Mouse (Mus musculus): ENCODE data around the gene Tob1.

Gene Tob1

DNA sequence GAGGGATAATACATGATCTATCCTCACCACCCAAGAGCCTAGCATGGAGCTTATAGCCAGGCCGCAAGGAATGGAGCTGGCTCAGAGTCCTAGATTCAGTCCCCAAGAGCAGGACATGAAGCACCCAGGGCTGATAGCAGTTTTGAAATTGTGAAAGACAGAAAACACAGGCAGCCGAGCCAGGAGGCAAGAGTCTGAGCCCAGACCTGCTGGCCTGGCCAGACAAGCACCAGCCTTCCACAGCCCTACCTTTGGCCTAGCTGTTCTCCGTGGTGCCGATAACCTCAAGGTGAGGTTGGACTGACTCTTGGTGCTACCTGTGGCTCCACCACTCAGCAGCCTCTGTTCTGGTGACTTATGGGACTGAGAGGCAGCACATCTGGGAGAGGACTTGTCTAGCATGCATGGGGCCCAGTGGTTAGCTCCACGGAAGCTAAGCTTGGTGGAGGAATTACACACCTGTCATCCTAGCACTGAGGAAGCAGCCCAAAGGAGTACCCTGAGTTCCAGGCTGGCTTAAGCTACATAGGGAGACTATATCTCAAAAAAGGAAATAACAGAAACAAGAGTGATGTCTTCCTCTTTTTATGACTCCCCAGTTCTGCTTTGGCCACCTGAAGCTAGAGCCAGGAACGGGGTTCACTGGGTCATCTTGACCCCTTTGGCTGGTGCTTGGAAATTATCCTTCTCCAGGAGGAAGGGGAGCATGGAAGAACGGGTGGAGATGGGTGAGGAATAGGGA lies 12.7 kb upstream of the Tob1 start:
- in situ Hi-C loops (cut with MboI, MseI): no loop called here

- in situ Hi-C loops (cut with MboI, MseI): no loop called here
Measured at GRCm38 (mm10) chr11:94199771-94200170, 11.5 kb upstream of the Tob1 start.

GRCm38 (mm10) chr11:94200422-94200821 lies 10.8 kb upstream of the Tob1 start:
- in situ Hi-C loops (cut with MboI, MseI): no loop called here

GRCm38 (mm10) chr11:94202106-94202505 lies 9.1 kb upstream of the Tob1 start:
- in situ Hi-C loops (cut with MboI, MseI): no loop called here

DNA sequence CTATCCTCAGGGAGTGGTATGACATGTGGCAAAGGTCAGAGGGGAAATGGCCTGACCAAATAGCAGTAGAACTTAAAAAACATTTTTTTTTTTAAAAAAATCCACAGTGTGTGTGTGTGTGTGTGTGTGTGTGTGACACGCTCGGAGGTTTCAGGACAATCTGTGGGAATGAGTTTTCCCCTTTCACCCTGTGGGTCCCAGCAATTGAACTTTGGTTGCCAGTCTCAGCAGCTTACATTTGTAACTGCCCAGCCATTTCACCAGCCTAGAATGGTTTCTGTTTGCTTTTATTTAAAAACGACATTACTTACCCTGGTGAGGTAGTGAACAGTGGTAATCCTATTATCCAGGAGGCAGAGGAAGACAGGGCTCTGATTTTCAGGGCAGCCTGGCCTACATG lies 8.2 kb upstream of the Tob1 start:
- in situ Hi-C loops (cut with MboI, MseI): no loop called here

GRCm38 (mm10) chr11:94206398-94207114 lies 4.7 kb upstream of the Tob1 start:
- in situ Hi-C loops (cut with MboI, MseI): no loop called here

DNA sequence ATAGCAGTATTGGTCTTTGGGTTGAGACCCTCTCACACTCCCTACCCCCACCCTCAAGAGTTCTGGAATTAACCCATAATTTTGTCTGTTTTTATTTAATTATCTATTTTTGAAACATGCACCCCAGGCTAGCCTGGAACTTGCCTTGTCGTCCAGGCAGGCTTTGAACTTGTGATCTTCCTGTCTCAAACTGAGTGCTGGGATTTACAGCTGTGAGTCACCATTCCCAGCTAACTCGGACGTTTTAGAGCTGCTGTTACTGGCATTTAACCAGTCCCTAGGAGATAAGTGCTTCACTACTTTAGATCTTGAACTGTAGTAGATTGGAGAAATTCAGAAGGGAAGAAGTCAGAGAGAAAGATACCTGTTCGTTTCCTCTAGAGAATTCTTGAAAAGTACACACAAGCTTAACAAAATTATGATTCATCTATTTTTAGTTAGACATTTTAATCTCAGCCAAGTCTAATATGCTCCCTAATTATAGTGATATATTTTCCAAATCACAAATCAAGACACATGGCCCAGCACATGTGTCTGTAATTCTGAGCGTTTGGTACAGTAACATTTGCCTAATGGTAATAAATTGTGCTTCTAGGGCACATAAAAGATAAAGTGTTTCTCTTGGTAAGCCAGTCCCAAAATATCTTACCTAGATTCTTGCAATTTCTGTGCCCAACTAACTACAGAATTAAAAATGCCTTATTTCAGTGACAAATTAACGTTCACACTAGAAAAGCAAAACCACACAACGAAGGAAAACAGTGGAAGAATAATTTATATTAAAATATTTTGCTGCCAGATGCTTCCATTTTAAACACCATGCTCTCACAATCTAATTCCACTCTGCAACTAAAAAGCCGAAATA lies 2.2 kb upstream of the Tob1 start:
- in situ Hi-C loops (cut with MboI, MseI): no loop called here

DNA sequence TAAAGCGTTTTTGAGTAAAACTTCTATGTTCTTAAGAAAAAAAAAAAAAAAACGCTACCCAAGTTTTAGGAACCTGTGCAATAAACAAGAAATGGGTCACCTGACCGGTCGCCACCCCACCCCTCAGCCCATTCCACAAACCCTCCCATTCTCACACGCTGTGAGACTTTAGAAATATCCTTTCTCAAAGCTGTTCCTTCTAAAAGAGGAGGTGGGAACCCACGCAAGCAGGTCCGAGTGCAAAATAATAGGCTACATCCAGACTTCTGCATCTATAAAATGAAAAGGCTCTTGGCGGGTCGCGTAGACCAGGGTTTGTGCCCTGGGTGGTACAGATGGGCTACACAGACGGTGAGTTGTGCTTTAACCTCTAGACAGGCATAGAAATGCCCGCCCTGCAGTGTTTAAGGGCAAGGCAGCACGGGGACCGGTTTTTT lies 1.5 kb upstream of the Tob1 start:
- in situ Hi-C loops (cut with MboI, MseI): no loop called here

- in situ Hi-C loops (cut with MboI, MseI): no loop called here
Measured at GRCm38 (mm10) chr11:94210191-94211086, 815 bp upstream of the Tob1 start.

- in situ Hi-C loops (cut with MboI, MseI): no loop called here
Measured at GRCm38 (mm10) chr11:94211651-94212488, 616 bp downstream of the Tob1 start.

- in situ Hi-C loops (cut with MboI, MseI): no loop called here
Measured at GRCm38 (mm10) chr11:94212489-94212836, 1.2 kb downstream of the Tob1 start.

DNA sequence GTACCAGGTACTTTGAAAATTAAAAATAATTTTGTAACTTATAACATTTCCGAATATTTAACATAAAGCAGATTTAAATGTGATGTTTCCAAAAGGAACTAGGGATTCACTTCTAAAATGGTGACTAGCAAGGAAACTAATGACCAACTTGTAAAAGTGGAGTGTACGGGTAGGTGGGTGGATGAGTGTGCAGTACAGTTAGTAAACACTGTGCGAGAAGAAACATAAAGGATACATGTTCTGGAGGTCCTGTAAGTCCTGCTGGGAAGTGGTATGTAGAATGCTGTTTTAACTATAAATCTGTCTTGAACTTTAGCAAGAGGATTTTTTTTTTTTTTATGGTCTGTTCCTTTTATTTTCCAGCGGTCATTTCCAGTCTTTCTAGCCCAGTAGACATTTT lies 1.7 kb downstream of the Tob1 start:
- in situ Hi-C loops (cut with MboI, MseI): no loop called here

GRCm38 (mm10) chr11:94213735-94214594 lies 2.7 kb downstream of the Tob1 start:
- in situ Hi-C loops (cut with MboI, MseI): no loop called here

DNA sequence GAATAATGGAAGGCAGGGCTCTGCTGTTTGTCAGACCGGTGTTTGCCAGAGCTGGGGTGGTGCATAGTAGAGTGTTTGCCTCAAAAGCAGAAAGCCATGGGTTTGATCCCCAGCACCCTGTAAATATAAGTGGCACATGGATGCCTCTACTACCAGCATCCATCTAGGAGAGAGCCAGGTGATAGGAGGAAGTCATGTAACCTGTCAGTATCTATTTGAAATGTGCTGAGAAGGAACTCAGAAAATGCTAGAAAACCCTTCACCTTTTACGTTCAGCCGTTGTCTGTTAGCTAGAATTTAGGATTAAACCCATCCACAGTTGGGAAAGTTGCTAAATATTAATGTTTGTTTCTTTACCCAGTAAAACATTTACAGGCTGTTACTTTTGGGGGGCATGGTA lies 4.3 kb downstream of the Tob1 start:
- in situ Hi-C loops (cut with MboI, MseI): no loop called here

- in situ Hi-C loops (cut with MboI, MseI): no loop called here
Measured at GRCm38 (mm10) chr11:94216247-94216646, 5.0 kb downstream of the Tob1 start.

- in situ Hi-C loops (cut with MboI, MseI): loop anchor here (5.0 to 10.0 kb wide), 2 partner anchors 89 to 1374 kb away; no protein-coding TSS in a partner anchor
Measured at GRCm38 (mm10) chr11:94221257-94221656, 10.0 kb downstream of the Tob1 start.

GRCm38 (mm10) chr11:94223531-94223930 lies 12.3 kb downstream of the Tob1 start:
- in situ Hi-C loops (cut with MboI, MseI): loop anchor here (5.0 to 10.0 kb wide), 2 partner anchors 91 to 1371 kb away; no protein-coding TSS in a partner anchor

DNA sequence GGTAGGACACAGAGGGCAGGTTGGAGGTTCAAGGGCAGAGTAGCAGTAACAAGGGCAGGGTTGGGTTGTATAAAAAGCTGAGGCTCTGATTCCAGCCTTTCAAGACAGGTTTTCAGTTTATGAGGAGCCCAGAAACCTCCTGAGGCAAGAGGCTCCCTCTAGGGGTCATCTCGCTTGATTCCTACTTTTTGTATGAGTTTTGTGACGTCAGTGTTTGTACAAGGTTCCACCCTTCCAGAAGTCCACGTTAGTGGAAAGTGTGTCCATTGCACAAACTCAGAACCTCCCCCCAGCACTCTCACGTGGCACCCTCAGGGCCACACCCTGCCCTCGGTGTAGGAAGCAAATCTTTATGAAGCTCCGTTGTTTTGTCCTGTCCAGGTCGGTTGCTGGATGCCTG lies 14.7 kb downstream of the Tob1 start:
- in situ Hi-C loops (cut with MboI, MseI): loop anchor here (10.0 kb wide), 1 partner anchor 1369 kb away; no protein-coding TSS in a partner anchor

GRCm38 (mm10) chr11:94228416-94228815 lies 17.2 kb downstream of the Tob1 start:
- in situ Hi-C loops (cut with MboI, MseI): loop anchor here (10.0 kb wide), 1 partner anchor 1366 kb away; no protein-coding TSS in a partner anchor
